In genomic region chr17:56572154-56572553, GRCm38 (mm10) we compare ENCODE assay signal across 17 mouse cellular contexts. TPM values are rescaled to one million over a fixed set of nuclear protein-coding genes. Genes with fewer than 3 reads are reported as not detected.
DNase-seq lines count a peak whose midpoint lies in the region; ATAC-seq and TF ChIP-seq lines count a peak whose summit lies in the region.
"Had no signal": no experiment of that assay in that cellular context is flagged by ENCODE, and none has a peak within 500 bp of the region (broad histone marks: within the 10 kb centered on the region; RNA-seq: fewer than 3 reads in every experiment).

No protein-coding gene starts in this region.

- H3K36me3 ChIP-seq in intestine, embryonic 15.5 days: peaks cover 77% of the 10 kb centered on the region
- H3K36me3 ChIP-seq in intestine, postnatal 0 days (ENCODE audit: control insufficient read depth, insufficient read depth): peaks cover 81% of the 10 kb centered on the region
- peaks cover 57% of the 10 kb centered on the region for H3K36me3 ChIP-seq in liver, adult 2 months (ENCODE audit: control insufficient read depth, insufficient read depth, low read length)
- H3K36me3 ChIP-seq in intestine, embryonic 16.5 days (ENCODE audit: control insufficient read depth, insufficient read depth, low read length): peaks cover 46% of the 10 kb centered on the region

- no peaks in the 10 kb centered on the region for H3K27me3 ChIP-seq in intestine, embryonic 15.5 days (replicated peaks)
- no peaks in the 10 kb centered on the region for H3K27me3 ChIP-seq in intestine, postnatal 0 days (replicated peaks; ENCODE audit: control insufficient read depth, insufficient read depth, low read length)
- H3K27me3 ChIP-seq in liver, adult 2 months (ENCODE audit: control insufficient read depth, insufficient read depth, low read length): no peaks in the 10 kb centered on the region
- H3K27me3 ChIP-seq in intestine, embryonic 16.5 days (replicated peaks; ENCODE audit: control insufficient read depth, insufficient read depth, low read length): no peaks in the 10 kb centered on the region
- H3K27me3 ChIP-seq: embryonic facial prominence, embryonic 13.5 days; liver, embryonic 13.5 days; Patski had no signal

- TF ChIP-seq POLR2A in liver, adult 2 months (IDR thresholded peaks at IDR 0.05; ENCODE audit: extremely low read depth, insufficient read depth, low read length): no peak

- 0 out of 2 replicates have a peak, but pooled peaks cover 7% of the 10 kb centered on the region for H3K4me1 ChIP-seq in intestine, embryonic 15.5 days (replicated peaks)
- H3K4me1 ChIP-seq in intestine, postnatal 0 days (replicated peaks; ENCODE audit: control insufficient read depth, insufficient read depth, low read length): no peaks in the 10 kb centered on the region
- peaks cover 4% of the 10 kb centered on the region for H3K4me1 ChIP-seq in liver, adult 2 months (ENCODE audit: control insufficient read depth, insufficient read depth, low read length)
- H3K4me1 ChIP-seq in intestine, embryonic 16.5 days (ENCODE audit: control insufficient read depth, insufficient read depth, low read length): peaks cover 16% of the 10 kb centered on the region
- H3K4me1 ChIP-seq: embryonic facial prominence, embryonic 13.5 days had no signal

- no peak overlapping the region for H3K27ac ChIP-seq in intestine, embryonic 15.5 days
- no peak overlapping the region; the same call in 1 of the 2 replicates for H3K27ac ChIP-seq in intestine, postnatal 0 days (ENCODE audit: low read depth, low read length)
- no peak overlapping the region for H3K27ac ChIP-seq in liver, adult 2 months (replicated peaks; ENCODE audit: insufficient read depth, low read depth, low read length)
- H3K27ac ChIP-seq in intestine, embryonic 16.5 days (ENCODE audit: low read length): 0 out of 2 replicates have a peak overlapping the region, but pooled peaks have one; percentile 38
- H3K27ac ChIP-seq: embryonic facial prominence, embryonic 13.5 days; heart, adult 2 months; left cerebral cortex, adult 2 months; liver, embryonic 13.5 days had no signal

- WGBS in intestine, embryonic 15.5 days: 40% methylated on average over 1 of the region's 1 CpGs
- WGBS in intestine, postnatal 0 days: 14% methylated on average over 1 of the region's 1 CpGs
- WGBS in liver, adult 2 months: 11% methylated on average over 1 of the region's 1 CpGs
- WGBS in intestine, embryonic 16.5 days: 55% methylated on average over 1 of the region's 1 CpGs

- H3K79me2 ChIP-seq in liver, adult 2 months (ENCODE audit: control insufficient read depth, insufficient read depth, low read length): no peaks in the 10 kb centered on the region

- ATAC-seq in intestine, embryonic 15.5 days: 0 out of 2 replicates have a peak, but pooled peaks have one; percentile 61
- no peak for ATAC-seq in intestine, postnatal 0 days
- ATAC-seq in intestine, embryonic 16.5 days: 0 out of 2 replicates have a peak, but pooled peaks have one; percentile 34
- ATAC-seq: Patski had no signal

- no peak for TF ChIP-seq CTCF in intestine, postnatal 0 days (IDR thresholded peaks at IDR 0.05; ENCODE audit: low read depth)
- no peak for TF ChIP-seq CTCF in liver, adult 2 months (IDR thresholded peaks at IDR 0.05; ENCODE audit: low read depth, low read length)

- DNase-seq in cerebellum, postnatal 10 days: peak; percentile 53 to 55
- DNase-seq in cerebellum, adult 8-10 months: no peak
- DNase-seq in liver, adult 2 months (ENCODE audit: extremely low read depth, low read depth, low spot score): peak; percentile 60
- no peak for DNase-seq in liver
- DNase-seq in layer of hippocampus, postnatal 14 days (ENCODE audit: low spot score in 2 of 2): no peak
- DNase-seq: adrenal gland, postnatal 10 days; heart, adult 2 months; liver, embryonic 13.5 days; lung, embryonic 14.5 days; lung, postnatal 36 days; spleen, adult 18-20 months had no signal

- H3K9me3 ChIP-seq in intestine, embryonic 15.5 days: no peaks in the 10 kb centered on the region
- no peaks in the 10 kb centered on the region for H3K9me3 ChIP-seq in intestine, postnatal 0 days (ENCODE audit: control insufficient read depth)
- no peaks in the 10 kb centered on the region for H3K9me3 ChIP-seq in intestine, embryonic 16.5 days (ENCODE audit: control insufficient read depth, low read length)
- H3K9me3 ChIP-seq: embryonic facial prominence, embryonic 13.5 days; liver, embryonic 13.5 days had no signal

- H3K9ac ChIP-seq in intestine, embryonic 15.5 days: no peak overlapping the region
- no peak overlapping the region for H3K9ac ChIP-seq in intestine, postnatal 0 days (ENCODE audit: low read depth, low read length)
- H3K9ac ChIP-seq in liver, adult 2 months (ENCODE audit: low read depth, low read length): no peak overlapping the region
- H3K9ac ChIP-seq in intestine, embryonic 16.5 days (ENCODE audit: low read depth, low read length): 0 out of 2 replicates have a peak overlapping the region, but pooled peaks have one; percentile 10
- H3K9ac ChIP-seq: embryonic facial prominence, embryonic 13.5 days; liver, embryonic 13.5 days; lung, embryonic 14.5 days had no signal

- H3K4me3 ChIP-seq in intestine, embryonic 15.5 days (replicated peaks): no peak overlapping the region
- no peak overlapping the region for H3K4me3 ChIP-seq in intestine, postnatal 0 days (ENCODE audit: low read depth, low read length)
- no peak overlapping the region for H3K4me3 ChIP-seq in liver, adult 2 months (ENCODE audit: insufficient read depth, low read depth, low read length)
- H3K4me3 ChIP-seq in intestine, embryonic 16.5 days (ENCODE audit: low read length): no peak overlapping the region
- H3K4me3 ChIP-seq: embryonic facial prominence, embryonic 13.5 days; heart, adult 2 months; left cerebral cortex, adult 2 months; liver, embryonic 13.5 days had no signal

- H3K4me2 ChIP-seq in intestine, embryonic 15.5 days (replicated peaks): no peak overlapping the region
- H3K4me2 ChIP-seq in intestine, postnatal 0 days (replicated peaks; ENCODE audit: low read depth): no peak overlapping the region
- no peak overlapping the region for H3K4me2 ChIP-seq in intestine, embryonic 16.5 days (ENCODE audit: low read depth, low read length)
- H3K4me2 ChIP-seq: embryonic facial prominence, embryonic 13.5 days; liver, embryonic 13.5 days; lung, embryonic 14.5 days had no signal

RNA-seq across cellular contexts. Expression of gene Safb2, which starts 12.2 kb away (rescaled TPM):
- 66.7 and 74.7 TPM in 2 replicates for polyA plus RNA-seq in intestine, embryonic 15.5 days (2015; fragmentation: Nextera tagmentation; extraction: Ambion mirVana)
- 22.3 and 31.3 TPM in 2 replicates for polyA plus RNA-seq in intestine, postnatal 0 days (2015; fragmentation: Nextera tagmentation; extraction: Ambion mirVana)
- 30.6 and 32.8 TPM in 2 replicates for total RNA-seq in liver, adult 2 months (2014; rRNA removed)
- 41.7 and 62.3 TPM in 2 replicates for polyA plus RNA-seq in liver, adult 2 months (2012; rRNA removed)
- polyA plus RNA-seq in intestine, embryonic 16.5 days (2015; fragmentation: Nextera tagmentation; extraction: Ambion mirVana): 52.7 and 56.0 TPM in 2 replicates
- total RNA-seq in layer of hippocampus, postnatal 14 days (2021): 100 to 1,000 TPM; 127 TPM

RNA-seq across cellular contexts. Expression of gene Safb, which starts 12.5 kb away (rescaled TPM):
- polyA plus RNA-seq in intestine, embryonic 15.5 days (2015; fragmentation: Nextera tagmentation; extraction: Ambion mirVana): 79.3 and 86.2 TPM in 2 replicates
- 40.0 and 44.9 TPM in 2 replicates for polyA plus RNA-seq in intestine, postnatal 0 days (2015; fragmentation: Nextera tagmentation; extraction: Ambion mirVana)
- 20.8 and 22.9 TPM in 2 replicates for total RNA-seq in liver, adult 2 months (2014; rRNA removed)
- 36.6 and 56.2 TPM in 2 replicates for polyA plus RNA-seq in liver, adult 2 months (2012; rRNA removed)
- 68.6 and 76.2 TPM in 2 replicates for polyA plus RNA-seq in intestine, embryonic 16.5 days (2015; fragmentation: Nextera tagmentation; extraction: Ambion mirVana)
- 100 to 1,000 TPM; 131 to 147 TPM for total RNA-seq in layer of hippocampus, postnatal 14 days (2021)

RNA-seq across cellular contexts. Expression of gene Gm20219, which starts 18.0 kb away (rescaled TPM):
- polyA plus RNA-seq in intestine, embryonic 15.5 days (2015; fragmentation: Nextera tagmentation; extraction: Ambion mirVana): 1.3 and 1.4 TPM in 2 replicates
- polyA plus RNA-seq in intestine, postnatal 0 days (2015; fragmentation: Nextera tagmentation; extraction: Ambion mirVana): not detected in 2 replicates
- not detected in 2 replicates for total RNA-seq in liver, adult 2 months (2014; rRNA removed)
- 0.14 and 0.31 TPM in 2 replicates for polyA plus RNA-seq in liver, adult 2 months (2012; rRNA removed)
- 0.98 and 1.4 TPM in 2 replicates for polyA plus RNA-seq in intestine, embryonic 16.5 days (2015; fragmentation: Nextera tagmentation; extraction: Ambion mirVana)
- 1 to 10 TPM; 1.9 to 2.1 TPM for total RNA-seq in layer of hippocampus, postnatal 14 days (2021)

RNA-seq across cellular contexts. Expression of gene 2410015M20Rik, which starts 37.4 kb away (rescaled TPM):
- 283 and 287 TPM in 2 replicates for polyA plus RNA-seq in intestine, embryonic 15.5 days (2015; fragmentation: Nextera tagmentation; extraction: Ambion mirVana)
- 358 and 361 TPM in 2 replicates for polyA plus RNA-seq in intestine, postnatal 0 days (2015; fragmentation: Nextera tagmentation; extraction: Ambion mirVana)
- 201 and 208 TPM in 2 replicates for total RNA-seq in liver, adult 2 months (2014; rRNA removed)
- 214 and 259 TPM in 2 replicates for polyA plus RNA-seq in liver, adult 2 months (2012; rRNA removed)
- polyA plus RNA-seq in intestine, embryonic 16.5 days (2015; fragmentation: Nextera tagmentation; extraction: Ambion mirVana): 316 and 336 TPM in 2 replicates
- total RNA-seq in layer of hippocampus, postnatal 14 days (2021): 100 to 1,000 TPM; 151 to 160 TPM

RNA-seq across cellular contexts. Expression of gene Rpl36, which starts 41.1 kb away (rescaled TPM):
- polyA plus RNA-seq in intestine, embryonic 15.5 days (2015; fragmentation: Nextera tagmentation; extraction: Ambion mirVana): 1,919 and 1,958 TPM in 2 replicates
- polyA plus RNA-seq in intestine, postnatal 0 days (2015; fragmentation: Nextera tagmentation; extraction: Ambion mirVana): 1,422 and 1,459 TPM in 2 replicates
- total RNA-seq in liver, adult 2 months (2014; rRNA removed): 820 and 1,038 TPM in 2 replicates
- polyA plus RNA-seq in liver, adult 2 months (2012; rRNA removed): 845 and 1,134 TPM in 2 replicates
- polyA plus RNA-seq in intestine, embryonic 16.5 days (2015; fragmentation: Nextera tagmentation; extraction: Ambion mirVana): 1,705 and 1,833 TPM in 2 replicates
- total RNA-seq in layer of hippocampus, postnatal 14 days (2021): 100 to 1,000 TPM; 403 to 409 TPM

Comparison
In these comparisons a context has a peak if more than half of its experiments do, and no peak if none do; other contexts are left out.
1. DNase-seq: peak in cerebellum, postnatal 10 days (2 of 2) and liver, adult 2 months (single experiment); none in cerebellum, adult 8-10 months (single experiment), liver (single experiment) and layer of hippocampus, postnatal 14 days (0 of 2).